Mouse (Mus musculus) limb, embryonic 13.5 days (tissue): Measurements from ENCODE around the gene Slc22a4. TPM values are rescaled to one million over a fixed set of nuclear protein-coding genes. Genes with fewer than 3 reads are reported as not detected.

ENCODE experiments used
- ATAC-seq: fragments of 200-750 bp; cut with Nextera tagmentation; 2 replicates; pipeline ENCODE4 v1.8.0; 2017; ENCODE audit warnings: low read depth, moderate number of reproducible peaks, moderate TSS enrichment; ENCODE audit not compliant: low FRiP score
- H3K27ac ChIP-seq: fragments of 300-500 bp; sonication (generic); 2 replicates; pipeline ENCODE4 v1.5.1; 2015; ENCODE audit warnings: inconsistent platforms, mild to moderate bottlenecking, moderate library complexity
- H3K27me3 ChIP-seq: fragments of 300-500 bp; sonication (generic); 2 replicates; pipeline ENCODE4 v1.6.1; 2015; ENCODE audit warnings: mild to moderate bottlenecking, inconsistent platforms
- H3K36me3 ChIP-seq: fragments of 300-500 bp; sonication (generic); 2 replicates; pipeline ENCODE4 v1.6.1; 2015; ENCODE audit warnings: inconsistent platforms, mild to moderate bottlenecking, moderate library complexity
- H3K4me1 ChIP-seq: fragments of 300-500 bp; sonication (generic); 2 replicates; pipeline ENCODE4 v1.6.1; 2015; ENCODE audit warnings: inconsistent platforms
- H3K4me2 ChIP-seq: fragments of 300-500 bp; sonication (generic); replicated peaks from 2 replicates; pipeline ENCODE4 v1.6.1; 2015; ENCODE audit warnings: inconsistent platforms, mild to moderate bottlenecking, moderate library complexity
- H3K4me3 ChIP-seq: fragments of 300-500 bp; sonication (generic); 2 replicates; pipeline ENCODE4 v1.5.1; 2015; ENCODE audit warnings: moderate library complexity, mild to moderate bottlenecking, inconsistent platforms
- H3K9ac ChIP-seq: fragments of 300-500 bp; sonication (generic); 2 replicates; pipeline ENCODE4 v1.6.1; 2015; ENCODE audit warnings: mild to moderate bottlenecking, inconsistent platforms
- H3K9me3 ChIP-seq: fragments of 300-500 bp; sonication (generic); 2 replicates; pipeline ENCODE4 v1.6.1; 2016; ENCODE audit warnings: inconsistent platforms
- WGBS: fragments of 180-500 bp; shearing (Covaris S2); methylation state at CpG from one replicate; pipeline ENCODE4 v1.1.7; 2015; 5-methylcytosine and 5-hydroxymethylcytosine counted together
- polyA plus RNA-seq: library from polyadenylated mRNA; unstranded; fragments of >200 nt; fragmentation: Nextera tagmentation; extraction: Ambion mirVana; gene quantifications from 2 replicates; pipeline ENCODE4 v1.2.1, GENCODE M21; 2015

The Slc22a4 gene
- polyA plus RNA-seq, 1 experiment from 2014 or later: 1.6 TPM

- H3K4me2 ChIP-seq: 0 out of 2 replicates have a peak overlapping the region, but pooled peaks have one; percentile 88
- no peak overlapping the region for H3K9ac ChIP-seq
- H3K4me3 ChIP-seq: no peak overlapping the region
- no peaks in the 10 kb centered on the region for H3K9me3 ChIP-seq
- H3K27me3 ChIP-seq: no peaks in the 10 kb centered on the region
- no peak for ATAC-seq
- WGBS: 88% methylated on average over 12 of the region's 12 CpGs
- peaks cover 28% of the 10 kb centered on the region for H3K36me3 ChIP-seq
- peaks cover 89% of the 10 kb centered on the region for H3K4me1 ChIP-seq
- no peak overlapping the region for H3K27ac ChIP-seq
Measured at GRCm38 (mm10) chr11:54065106-54065914, 37.4 kb upstream of the Slc22a4 start.

DNA sequence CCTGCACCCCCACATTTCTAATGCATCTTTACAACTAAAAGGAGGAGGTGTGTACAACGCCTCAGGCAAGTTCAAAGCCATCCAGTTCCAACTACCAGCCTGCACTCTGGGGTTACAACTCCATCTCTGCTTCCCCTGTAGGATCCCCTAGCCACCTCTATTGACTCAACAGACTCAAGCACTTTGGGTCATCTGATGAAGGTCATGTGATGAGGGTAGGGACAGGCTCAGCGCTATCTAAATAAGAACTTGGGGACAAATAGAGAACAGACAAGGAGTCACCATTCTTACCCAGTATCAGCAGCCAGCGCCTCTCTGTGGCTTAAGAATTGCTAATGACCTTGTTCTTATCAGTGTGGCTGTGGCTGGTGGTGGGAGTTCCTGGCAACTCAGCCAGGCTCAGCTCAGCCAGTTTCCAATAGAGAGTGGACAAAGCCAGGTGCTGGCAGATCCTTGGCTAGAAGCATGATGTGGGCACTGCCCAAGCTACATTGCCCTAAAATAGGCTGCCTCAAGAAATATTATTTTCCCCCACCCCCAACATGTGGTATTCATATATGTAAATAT, 36.6 kb upstream of the Slc22a4 start:
- H3K9ac ChIP-seq: no peak overlapping the region
- 83% methylated on average over 3 of the region's 3 CpGs for WGBS
- peaks cover 91% of the 10 kb centered on the region for H3K4me1 ChIP-seq
- no peak overlapping the region for H3K27ac ChIP-seq
- H3K36me3 ChIP-seq: peaks cover 28% of the 10 kb centered on the region
- no peaks in the 10 kb centered on the region for H3K9me3 ChIP-seq
- H3K4me2 ChIP-seq: no peak overlapping the region
- H3K27me3 ChIP-seq: no peaks in the 10 kb centered on the region
- no peak overlapping the region for H3K4me3 ChIP-seq
- ATAC-seq: no peak

- no peak; the same call in 1 of the 2 replicates for ATAC-seq
- WGBS: 70% methylated on average over 10 of the region's 10 CpGs
- H3K4me3 ChIP-seq: no peak overlapping the region
- peaks cover 32% of the 10 kb centered on the region for H3K36me3 ChIP-seq
- H3K4me2 ChIP-seq: no peak overlapping the region
- H3K27ac ChIP-seq: no peak overlapping the region
- H3K9me3 ChIP-seq: no peaks in the 10 kb centered on the region
- no peaks in the 10 kb centered on the region for H3K27me3 ChIP-seq
- H3K9ac ChIP-seq: no peak overlapping the region
- peaks cover 98% of the 10 kb centered on the region for H3K4me1 ChIP-seq
Measured at GRCm38 (mm10) chr11:54063472-54063775, 35.5 kb upstream of the Slc22a4 start.

DNA sequence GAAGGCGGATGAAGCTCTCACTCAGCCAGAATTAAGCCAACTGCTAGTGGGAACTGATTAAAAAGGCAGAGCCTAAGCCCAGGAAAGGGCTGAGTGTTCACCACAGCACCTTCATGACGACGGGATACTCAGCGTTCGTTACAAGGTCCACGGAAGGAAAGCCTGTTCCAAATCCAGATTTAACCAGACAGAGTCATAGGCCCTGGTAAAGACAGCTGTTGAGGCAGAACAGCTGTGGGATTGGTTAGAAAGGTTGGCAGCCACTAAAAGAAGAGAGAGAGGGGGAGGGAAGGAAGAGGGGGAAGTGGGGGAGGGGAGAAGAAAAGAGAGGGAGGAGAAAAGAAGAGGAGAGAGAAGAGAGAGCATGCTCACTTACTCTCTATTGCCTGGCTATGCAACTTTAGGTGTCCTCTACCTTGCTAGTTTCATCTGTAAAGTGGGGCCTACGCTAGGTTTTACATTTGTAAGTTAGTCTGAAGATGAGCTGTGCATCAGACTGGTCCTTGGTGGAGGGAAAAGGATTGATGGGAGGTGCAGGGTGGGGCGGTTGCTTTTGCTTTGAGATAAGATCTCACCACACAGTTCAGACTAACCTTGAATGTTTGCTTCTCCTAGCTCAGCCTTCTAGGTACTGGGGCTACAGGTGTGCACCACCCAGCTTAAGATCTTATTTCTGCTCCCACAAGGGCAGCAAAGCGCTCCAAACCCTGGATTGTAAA, 35.0 kb upstream of the Slc22a4 start:
- H3K27me3 ChIP-seq: no peaks in the 10 kb centered on the region
- H3K9me3 ChIP-seq: no peaks in the 10 kb centered on the region
- 0 out of 2 replicates have a peak overlapping the region, but pooled peaks have one; percentile 8 for H3K9ac ChIP-seq
- peak overlapping the region; percentile 14 for H3K4me2 ChIP-seq
- H3K4me3 ChIP-seq: no peak overlapping the region
- ATAC-seq: no peak
- 55% methylated on average over 9 of the region's 9 CpGs for WGBS
- H3K27ac ChIP-seq: peak overlapping the region; percentile 90
- H3K36me3 ChIP-seq: peaks cover 32% of the 10 kb centered on the region
- peaks cover 99% of the 10 kb centered on the region for H3K4me1 ChIP-seq

DNA sequence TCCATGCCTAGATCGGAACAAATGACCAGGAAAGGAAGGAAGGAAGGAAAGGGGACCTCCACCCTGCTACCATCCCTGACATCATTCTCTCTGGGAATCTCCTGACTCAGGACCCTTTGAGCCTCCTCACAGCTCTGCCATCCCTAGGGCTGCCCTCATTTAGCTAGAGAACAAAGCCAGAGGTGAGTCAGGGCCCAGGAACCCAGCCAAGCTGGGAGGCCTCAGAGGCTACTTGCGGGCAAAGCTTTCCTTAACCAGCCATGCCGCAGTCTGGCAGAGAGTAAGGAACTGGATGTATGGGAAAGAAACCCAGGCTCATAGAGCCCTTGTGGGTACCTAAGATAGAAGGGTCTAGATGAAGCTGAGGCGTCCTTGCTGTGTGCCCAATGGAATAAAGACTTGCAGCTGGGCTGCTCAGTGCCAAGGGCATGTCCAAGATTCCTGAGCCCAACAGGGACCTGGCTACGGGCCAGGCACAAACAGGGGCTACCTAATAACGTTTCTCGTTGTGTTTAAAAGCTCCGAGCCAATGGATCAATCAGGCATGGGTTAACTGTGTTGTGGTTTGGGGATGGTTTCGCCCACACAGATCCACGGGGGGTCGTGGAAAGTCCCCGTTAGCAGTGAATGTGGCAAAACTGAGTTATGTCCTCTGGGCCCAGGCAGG, 34.3 kb upstream of the Slc22a4 start:
- Histone ChIP-seq H3K36me3 (peaks cover 32% of the 10 kb centered on the region), H3K27me3 (no peaks in the 10 kb centered on the region), H3K4me1 (peaks cover 99% of the 10 kb centered on the region), H3K27ac (peak overlapping the region; percentile 90), H3K4me2 (peak overlapping the region; percentile 14), H3K9me3 (no peaks in the 10 kb centered on the region), H3K4me3 (no peak overlapping the region), H3K9ac (0 out of 2 replicates have a peak overlapping the region, but pooled peaks have one; percentile 8)
- WGBS: 54% methylated on average over 12 of the region's 12 CpGs
- ATAC-seq: no peak

- Histone ChIP-seq H3K4me3 (no peak overlapping the region), H3K4me2 (peak overlapping the region; percentile 42; the same call in 1 of the 2 replicates), H3K36me3 (peaks cover 41% of the 10 kb centered on the region), H3K27me3 (no peaks in the 10 kb centered on the region), H3K4me1 (peaks cover 90% of the 10 kb centered on the region), H3K9ac (peak overlapping the region; percentile 43), H3K9me3 (no peaks in the 10 kb centered on the region), H3K27ac (peak overlapping the region; percentile 90)
- 3% methylated on average over 9 of the region's 9 CpGs for WGBS
- peak; percentile 73 for ATAC-seq
Measured at GRCm38 (mm10) chr11:54060316-54060715, 32.4 kb upstream of the Slc22a4 start.

- H3K9ac ChIP-seq: no peak overlapping the region
- 67% methylated on average over 1 of the region's 1 CpGs for WGBS
- no peak overlapping the region for H3K4me2 ChIP-seq
- H3K9me3 ChIP-seq: no peaks in the 10 kb centered on the region
- peak overlapping the region; percentile 90; the same call in 1 of the 2 replicates for H3K27ac ChIP-seq
- H3K27me3 ChIP-seq: no peaks in the 10 kb centered on the region
- H3K36me3 ChIP-seq: peaks cover 46% of the 10 kb centered on the region
- H3K4me3 ChIP-seq: no peak overlapping the region
- no peak for ATAC-seq
- H3K4me1 ChIP-seq: peaks cover 83% of the 10 kb centered on the region
Measured at GRCm38 (mm10) chr11:54059526-54059925, 31.6 kb upstream of the Slc22a4 start.

GRCm38 (mm10) chr11:54058643-54059042, 30.8 kb upstream of the Slc22a4 start:
- Histone ChIP-seq H3K4me3 (no peak overlapping the region), H3K4me2 (peak overlapping the region; percentile 19; the same call in 1 of the 2 replicates), H3K9ac (peak overlapping the region; percentile 35)

GRCm38 (mm10) chr11:54058056-54058617, 30.2 kb upstream of the Slc22a4 start:
- peak overlapping the region; percentile 90 for H3K27ac ChIP-seq
- peaks cover 42% of the 10 kb centered on the region for H3K36me3 ChIP-seq
- ATAC-seq: no peak
- H3K9ac ChIP-seq: peak overlapping the region; percentile 35
- peaks cover 69% of the 10 kb centered on the region for H3K4me1 ChIP-seq
- 31% methylated on average over 10 of the region's 10 CpGs for WGBS
- peak overlapping the region; percentile 19; the same call in 1 of the 2 replicates for H3K4me2 ChIP-seq
- no peak overlapping the region for H3K4me3 ChIP-seq
- no peaks in the 10 kb centered on the region for H3K27me3 ChIP-seq
- H3K9me3 ChIP-seq: no peaks in the 10 kb centered on the region

More at GRCm38 (mm10) chr11:54058643-54059042, 30.8 kb upstream of the Slc22a4 start:
- Histone ChIP-seq H3K36me3 (peaks cover 42% of the 10 kb centered on the region), H3K27me3 (no peaks in the 10 kb centered on the region), H3K27ac (peak overlapping the region; percentile 90), H3K9me3 (no peaks in the 10 kb centered on the region), H3K4me1 (peaks cover 74% of the 10 kb centered on the region)
- WGBS: 22% methylated on average over 6 of the region's 6 CpGs
- no peak for ATAC-seq

DNA sequence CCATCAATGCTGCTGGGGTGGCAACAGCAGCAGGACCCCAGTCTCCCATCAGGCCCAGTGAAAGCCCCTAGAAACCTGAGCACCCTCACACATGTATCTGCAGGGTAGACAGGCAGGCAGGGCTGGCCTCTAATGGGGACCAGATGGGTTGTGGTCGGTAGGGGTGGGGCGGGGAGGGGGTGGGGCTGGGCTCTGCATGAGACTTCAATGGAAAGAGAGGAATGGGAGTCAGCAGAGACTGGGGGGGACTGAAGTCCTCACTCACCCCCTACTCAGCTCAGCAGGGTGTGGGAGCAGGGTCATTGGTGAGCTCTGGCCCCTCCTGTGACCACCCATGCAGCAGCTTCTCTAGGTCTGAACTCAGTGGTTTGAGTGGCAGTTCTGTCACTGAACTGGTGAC, 29.5 kb upstream of the Slc22a4 start:
- Histone ChIP-seq H3K27me3 (no peaks in the 10 kb centered on the region), H3K4me3 (no peak overlapping the region), H3K4me1 (peaks cover 62% of the 10 kb centered on the region), H3K9me3 (no peaks in the 10 kb centered on the region), H3K9ac (peak overlapping the region; percentile 35; the same call in 1 of the 2 replicates), H3K4me2 (peak overlapping the region; percentile 27), H3K36me3 (peaks cover 47% of the 10 kb centered on the region), H3K27ac (peak overlapping the region; percentile 90)
- peak; percentile 42; the same call in 1 of the 2 replicates for ATAC-seq
- 7% methylated on average over 2 of the region's 2 CpGs for WGBS

DNA sequence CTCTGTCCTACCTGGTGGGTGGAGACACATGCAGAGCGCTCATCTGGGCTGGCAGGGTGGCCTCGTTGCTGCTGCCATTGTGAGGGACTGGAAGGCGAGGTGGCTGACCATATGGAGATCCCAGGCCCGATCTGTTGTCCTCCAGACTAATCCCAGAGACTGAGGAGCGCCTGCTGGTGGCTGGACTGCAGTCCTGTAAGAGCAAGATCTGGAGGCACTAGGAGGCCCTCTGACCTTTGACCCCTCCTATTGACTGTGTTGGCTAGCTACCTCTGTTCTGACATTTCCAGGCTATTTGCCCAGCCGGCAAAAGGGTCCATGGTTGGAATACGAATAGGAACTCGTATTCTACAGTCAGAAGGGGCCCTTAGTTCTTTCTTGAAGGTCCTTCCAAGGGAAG, 28.2 kb upstream of the Slc22a4 start:
- Histone ChIP-seq H3K4me2 (no peak overlapping the region), H3K9ac (no peak overlapping the region), H3K9me3 (no peaks in the 10 kb centered on the region), H3K27ac (no peak overlapping the region), H3K4me1 (peaks cover 49% of the 10 kb centered on the region), H3K27me3 (no peaks in the 10 kb centered on the region), H3K36me3 (peaks cover 47% of the 10 kb centered on the region), H3K4me3 (no peak overlapping the region)
- ATAC-seq: no peak
- WGBS: 40% methylated on average over 8 of the region's 8 CpGs
